Mouse (Mus musculus): Measurements from ENCODE around the gene Hpcal1. TPM values are rescaled to one million over a fixed set of nuclear protein-coding genes. Genes with fewer than 3 reads are reported as not detected.

Gene Hpcal1
- 42.8 and 48.9 TPM in 2 replicates for polyA plus RNA-seq (2016; fragmentation: Nextera tagmentation; extraction: Ambion mirVana)

- Histone ChIP-seq H3K9me3 (replicated peaks) (no peaks in the 10 kb centered on the region), H3K9ac (peak within 1 kb of the TSS; percentile 77), H3K4me2 (replicated peaks) (peak within 1 kb of the TSS; percentile 95), H3K4me3 (peak within 1 kb of the TSS; percentile 73), H3K27ac (peak within 1 kb of the TSS; percentile 41; the same call in 1 of the 2 replicates), H3K27me3 (peaks cover 3% of the 10 kb centered on the region; the same call in 1 of the 2 replicates), H3K4me1 (peaks cover 19% of the 10 kb centered on the region), H3K36me3 (no peaks in the 10 kb centered on the region)
- peak; percentile 90 for ATAC-seq (ENCODE audit: low FRiP score)
- WGBS: under 1% methylated on average over 68 of the region's 72 CpGs
Measured at GRCm38 (mm10) chr12:17690564-17691281, at the start of gene Hpcal1. Gene Hpcal1, plus strand, starts transcription at chr12:17690856.

DNA sequence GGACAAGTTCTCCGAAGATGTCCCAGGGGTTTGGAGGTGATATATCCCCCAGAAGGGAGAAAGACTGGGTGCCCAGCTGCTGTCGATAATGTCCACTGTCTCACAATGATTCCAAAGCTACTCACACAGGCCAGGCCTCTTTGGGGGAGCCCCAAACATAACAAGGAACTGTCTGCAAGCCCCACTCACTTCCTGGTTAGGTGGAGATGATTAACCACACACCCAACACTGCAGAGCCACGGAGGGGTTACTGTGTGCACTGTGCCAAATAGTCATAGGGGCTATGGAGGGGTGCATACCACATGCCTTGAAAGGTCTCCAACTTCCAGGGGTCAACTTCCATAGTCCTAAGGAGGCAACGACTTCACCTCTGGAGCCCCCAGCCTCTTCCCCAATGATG, 49.4 kb upstream of the Hpcal1 start:
- Histone ChIP-seq H3K9me3 (replicated peaks) (no peaks in the 10 kb centered on the region), H3K9ac (no peak overlapping the region), H3K36me3 (no peaks in the 10 kb centered on the region), H3K4me2 (replicated peaks) (no peak overlapping the region), H3K4me3 (no peak overlapping the region), H3K27ac (no peak overlapping the region), H3K4me1 (peaks cover 4% of the 10 kb centered on the region), H3K27me3 (no peaks in the 10 kb centered on the region)
- 82% methylated on average over 4 of the region's 4 CpGs for WGBS
- no peak for ATAC-seq (ENCODE audit: low FRiP score)

GRCm38 (mm10) chr12:17644385-17645222, 46.1 kb upstream of the Hpcal1 start:
- Histone ChIP-seq H3K4me1 (peaks cover 4% of the 10 kb centered on the region), H3K9ac (no peak overlapping the region), H3K36me3 (no peaks in the 10 kb centered on the region), H3K4me3 (no peak overlapping the region), H3K27ac (no peak overlapping the region), H3K4me2 (replicated peaks) (no peak overlapping the region), H3K27me3 (no peaks in the 10 kb centered on the region), H3K9me3 (replicated peaks) (no peaks in the 10 kb centered on the region)
- peak; percentile 72 for ATAC-seq (ENCODE audit: low FRiP score)
- 70% methylated on average over 12 of the region's 12 CpGs for WGBS

- Histone ChIP-seq H3K9me3 (replicated peaks) (no peaks in the 10 kb centered on the region), H3K4me1 (peaks cover 4% of the 10 kb centered on the region), H3K4me2 (replicated peaks) (no peak overlapping the region), H3K4me3 (no peak overlapping the region), H3K36me3 (no peaks in the 10 kb centered on the region), H3K27me3 (no peaks in the 10 kb centered on the region), H3K9ac (no peak overlapping the region), H3K27ac (no peak overlapping the region)
- no peak for ATAC-seq (ENCODE audit: low FRiP score)
- WGBS: 75% methylated on average over 6 of the region's 6 CpGs
Measured at GRCm38 (mm10) chr12:17646457-17646856, 44.2 kb upstream of the Hpcal1 start.

DNA sequence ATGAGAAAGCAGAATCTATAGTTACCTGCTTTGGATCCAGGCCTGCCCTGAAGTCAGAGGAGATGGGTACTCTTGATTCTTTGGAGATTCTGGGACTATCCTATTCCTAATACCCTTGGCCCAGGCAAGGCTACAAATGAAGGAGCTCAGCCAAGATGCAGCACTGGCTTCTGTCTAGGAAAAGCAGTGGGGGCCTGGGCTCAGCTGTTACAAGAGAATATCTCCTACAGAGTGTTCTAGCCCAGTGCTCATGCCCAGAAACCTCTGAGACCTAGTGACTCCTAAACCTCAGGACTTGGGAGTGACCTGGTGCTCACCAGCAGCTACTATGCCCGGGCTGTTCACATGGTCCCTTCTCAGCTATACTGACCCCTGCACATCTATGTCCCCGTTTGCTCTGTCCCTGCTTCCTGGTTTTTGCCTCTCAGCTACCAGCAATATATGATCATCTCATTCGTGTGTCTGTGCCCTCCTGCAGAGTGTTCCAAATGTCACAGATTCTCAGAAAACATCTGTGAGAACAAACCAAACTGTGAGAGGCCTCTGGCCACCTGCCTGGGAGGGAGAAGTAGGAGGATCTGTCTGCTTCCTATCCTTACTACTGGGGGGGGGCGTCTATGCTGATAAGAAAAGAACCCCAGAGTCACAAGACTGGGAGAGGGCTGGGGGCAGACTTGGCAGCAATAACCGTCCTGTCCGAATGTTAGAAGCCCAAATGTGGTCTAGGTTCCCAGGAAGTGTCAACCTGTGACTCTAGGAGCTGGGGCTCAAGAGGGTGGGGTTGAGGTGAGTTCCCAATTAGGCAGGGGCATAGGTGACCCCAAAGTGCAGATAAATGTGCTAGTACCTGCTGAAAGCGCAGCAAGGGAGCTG, 39.2 kb upstream of the Hpcal1 start:
- 74% methylated on average over 7 of the region's 7 CpGs for WGBS
- Histone ChIP-seq H3K9ac (no peak overlapping the region), H3K36me3 (no peaks in the 10 kb centered on the region), H3K4me1 (no peaks in the 10 kb centered on the region), H3K4me3 (no peak overlapping the region), H3K27ac (no peak overlapping the region), H3K4me2 (replicated peaks) (no peak overlapping the region), H3K9me3 (replicated peaks) (no peaks in the 10 kb centered on the region), H3K27me3 (no peaks in the 10 kb centered on the region)
- no peak for ATAC-seq (ENCODE audit: low FRiP score)

DNA sequence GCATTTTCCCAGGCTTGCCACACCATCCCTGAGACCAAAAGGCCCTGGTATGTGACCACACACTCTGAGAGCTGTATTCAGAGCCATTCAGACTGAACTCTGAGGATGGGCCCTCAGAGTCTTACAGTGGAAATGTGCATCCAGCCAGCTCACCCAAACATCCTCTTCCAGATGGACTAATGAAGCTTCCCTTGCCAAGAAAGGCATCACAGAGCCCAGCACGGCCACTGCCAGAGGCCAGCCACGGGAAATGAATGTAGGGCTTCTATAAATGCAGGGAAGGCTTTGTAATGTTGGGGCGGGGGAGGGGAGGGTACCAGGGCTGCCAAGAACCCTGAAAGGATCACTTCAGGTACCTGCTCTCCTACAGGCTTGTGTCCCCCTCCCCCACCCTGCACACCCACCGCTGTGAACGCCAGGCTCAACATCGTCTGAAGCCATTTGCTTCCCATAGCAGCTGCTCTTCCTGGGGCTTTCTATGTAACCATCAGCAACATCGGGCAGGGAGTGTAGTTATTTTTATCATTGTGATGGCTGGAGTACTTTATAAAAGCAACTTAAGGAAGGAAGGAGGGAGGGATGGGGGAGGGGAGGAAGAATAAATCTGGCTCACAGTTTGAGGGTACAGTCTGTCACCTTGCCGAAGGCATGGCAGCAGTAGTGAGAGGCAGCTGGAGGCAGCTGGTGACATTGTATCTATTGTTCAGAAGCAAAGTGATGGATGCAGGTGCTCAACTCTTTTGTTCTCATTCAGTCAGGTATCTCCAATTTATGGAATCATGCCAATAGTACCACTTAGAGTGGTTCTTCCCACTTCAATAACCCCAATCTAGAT, 38.2 kb upstream of the Hpcal1 start:
- no peaks in the 10 kb centered on the region for H3K9me3 ChIP-seq (replicated peaks)
- no peaks in the 10 kb centered on the region for H3K27me3 ChIP-seq
- H3K9ac ChIP-seq: no peak overlapping the region
- ATAC-seq (ENCODE audit: low FRiP score): no peak
- 53% methylated on average over 8 of the region's 8 CpGs for WGBS
- H3K4me3 ChIP-seq: no peak overlapping the region
- no peaks in the 10 kb centered on the region for H3K36me3 ChIP-seq
- no peak overlapping the region for H3K4me2 ChIP-seq (replicated peaks)
- no peak overlapping the region for H3K27ac ChIP-seq
- H3K4me1 ChIP-seq: no peaks in the 10 kb centered on the region

GRCm38 (mm10) chr12:17653051-17653783, 37.4 kb upstream of the Hpcal1 start:
- H3K36me3 ChIP-seq: no peaks in the 10 kb centered on the region
- 96% methylated on average over 3 of the region's 3 CpGs for WGBS
- H3K4me1 ChIP-seq: no peaks in the 10 kb centered on the region
- H3K9me3 ChIP-seq (replicated peaks): no peaks in the 10 kb centered on the region
- H3K4me3 ChIP-seq: no peak overlapping the region
- H3K27ac ChIP-seq: no peak overlapping the region
- no peak overlapping the region for H3K4me2 ChIP-seq (replicated peaks)
- H3K9ac ChIP-seq: no peak overlapping the region
- no peak for ATAC-seq (ENCODE audit: low FRiP score)
- no peaks in the 10 kb centered on the region for H3K27me3 ChIP-seq

DNA sequence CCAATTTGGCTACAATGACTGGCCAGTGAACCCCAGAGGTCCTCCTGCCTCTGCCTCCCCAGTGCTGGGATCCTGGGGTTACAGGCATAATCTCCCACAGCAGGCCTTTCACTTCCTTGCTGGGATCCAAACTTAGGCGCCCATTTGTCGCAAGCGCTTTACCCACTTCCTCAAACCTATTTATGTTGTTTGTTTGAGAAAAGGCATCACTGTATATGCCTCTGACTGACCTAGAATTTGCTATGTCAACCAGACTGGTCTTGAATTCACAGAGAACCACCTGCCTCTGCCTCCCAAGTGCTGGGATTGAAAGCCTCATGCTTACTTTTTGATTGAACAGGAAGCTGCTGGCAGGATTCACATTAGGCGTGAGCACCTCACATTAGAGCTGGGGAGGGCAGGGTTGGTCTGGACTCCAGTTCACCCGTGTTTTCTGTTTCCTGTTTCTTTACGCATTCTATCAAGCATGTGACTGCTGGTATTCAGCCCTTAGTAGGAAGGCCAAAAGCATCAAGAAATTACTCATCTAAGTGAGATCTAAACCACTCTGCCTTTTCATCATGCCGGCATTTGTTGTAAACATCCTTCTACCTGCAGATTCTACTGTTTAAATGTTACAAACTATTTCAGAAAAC, 33.0 kb upstream of the Hpcal1 start:
- no peaks in the 10 kb centered on the region for H3K27me3 ChIP-seq
- ATAC-seq (ENCODE audit: low FRiP score): no peak
- H3K4me1 ChIP-seq: peaks cover 5% of the 10 kb centered on the region; the same call in 1 of the 2 replicates
- H3K4me2 ChIP-seq (replicated peaks): no peak overlapping the region
- WGBS: 92% methylated on average over 7 of the region's 7 CpGs
- no peaks in the 10 kb centered on the region for H3K36me3 ChIP-seq
- no peaks in the 10 kb centered on the region for H3K9me3 ChIP-seq (replicated peaks)
- H3K9ac ChIP-seq: no peak overlapping the region
- H3K4me3 ChIP-seq: no peak overlapping the region
- H3K27ac ChIP-seq: no peak overlapping the region

- H3K27me3 ChIP-seq: no peaks in the 10 kb centered on the region
- H3K36me3 ChIP-seq: no peaks in the 10 kb centered on the region
- no peak overlapping the region for H3K27ac ChIP-seq
- WGBS: 60% methylated on average over 5 of the region's 5 CpGs
- no peak overlapping the region for H3K4me2 ChIP-seq (replicated peaks)
- H3K9ac ChIP-seq: no peak overlapping the region
- H3K4me3 ChIP-seq: no peak overlapping the region
- no peak for ATAC-seq (ENCODE audit: low FRiP score)
- H3K4me1 ChIP-seq: peaks cover 5% of the 10 kb centered on the region; the same call in 1 of the 2 replicates
- H3K9me3 ChIP-seq (replicated peaks): no peaks in the 10 kb centered on the region
Measured at GRCm38 (mm10) chr12:17658521-17658920, 32.1 kb upstream of the Hpcal1 start.

- Histone ChIP-seq H3K4me3 (no peak overlapping the region), H3K9ac (no peak overlapping the region), H3K4me2 (replicated peaks) (no peak overlapping the region), H3K9me3 (replicated peaks) (no peaks in the 10 kb centered on the region), H3K27me3 (no peaks in the 10 kb centered on the region; the same call in 1 of the 2 replicates), H3K27ac (no peak overlapping the region), H3K36me3 (no peaks in the 10 kb centered on the region), H3K4me1 (peaks cover 5% of the 10 kb centered on the region; the same call in 1 of the 2 replicates)
- ATAC-seq (ENCODE audit: low FRiP score): peak; percentile 62
- WGBS: 13% methylated on average over 4 of the region's 4 CpGs
Measured at GRCm38 (mm10) chr12:17661483-17661920, 29.2 kb upstream of the Hpcal1 start.
